Mouse (Mus musculus) gastrocnemius, postnatal 4 days (tissue): ENCODE results near the gene Atp2b4. TPM values are rescaled to one million over a fixed set of nuclear protein-coding genes. Genes with fewer than 3 reads are reported as not detected.
"Not testable (repeated sequence)": the region's sequence is repeated elsewhere in the genome, so short reads cannot be mapped to it uniquely, and the experiment has no call there.

ENCODE experiments used
- DNase-seq, 2 experiments: peaks; one replicate each; pipeline ENCODE4 v3.0.0; 2021 to 2022; ENCODE audit warnings: low spot score in 2 of 2, mixed read lengths in 2 of 2
- total RNA-seq, 2 experiments: library from RNA; stranded (reverse); gene quantifications; 2 replicates each; pipeline ENCODE4 v1.2.3; 2021

Atp2b4 gene
- total RNA-seq, 2 experiments from 2014 or later = 44.7 to 48.8 TPM

- DNase-seq = no peak
Observed at GRCm38 (mm10) chr1:133751621-133752020, 49.2 kb downstream of the Atp2b4 start.

DNA sequence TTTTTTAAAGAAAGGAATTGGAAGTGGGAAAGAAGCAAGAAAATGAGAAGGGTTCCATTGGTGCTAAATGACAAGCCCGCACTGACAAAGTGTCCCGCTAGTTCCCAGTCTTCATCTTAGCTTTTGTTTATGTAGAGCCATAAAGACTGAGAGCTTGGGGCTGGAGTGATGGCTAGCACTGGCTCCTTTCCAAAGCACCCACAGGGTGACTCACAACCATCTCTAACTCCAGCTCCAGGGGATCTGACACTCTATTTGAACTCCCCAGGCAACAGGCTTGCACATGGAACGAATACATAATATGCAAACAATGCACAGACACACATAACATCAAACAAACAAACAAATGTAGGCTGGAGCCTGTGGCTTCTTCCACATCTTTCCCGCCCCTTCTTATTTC is 50.9 kb downstream of the Atp2b4 start:
- no peak for DNase-seq

DNA sequence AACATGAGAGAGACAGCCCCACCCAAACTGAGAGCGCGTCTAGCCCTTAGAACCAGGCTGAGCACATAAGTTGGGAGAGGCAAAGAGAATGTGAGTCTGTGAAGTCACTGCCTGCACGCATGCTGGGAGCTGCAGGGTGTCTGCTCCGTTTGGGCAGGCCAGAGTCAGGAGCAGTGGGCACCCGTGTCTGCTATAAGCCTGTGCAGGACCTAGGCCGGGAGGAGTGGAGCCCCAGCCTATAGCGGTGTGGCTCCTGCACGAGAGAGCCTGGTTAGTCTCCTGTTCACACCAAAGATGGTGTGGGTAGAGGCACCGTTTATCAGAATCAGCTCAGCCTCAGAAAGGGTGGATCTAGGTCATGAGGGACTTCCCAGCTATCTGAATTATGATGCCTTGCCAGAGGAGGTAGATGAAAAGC is 55.8 kb downstream of the Atp2b4 start:
- peak in 1 of 2 experiments; percentile 51 for DNase-seq

- peak; percentile 74 to 90 for DNase-seq
Observed at GRCm38 (mm10) chr1:133744609-133745008, 56.2 kb downstream of the Atp2b4 start.

- no peak for DNase-seq
Observed at GRCm38 (mm10) chr1:133742517-133742916, 58.3 kb downstream of the Atp2b4 start.

GRCm38 (mm10) chr1:133741881-133742434 is 58.9 kb downstream of the Atp2b4 start:
- no peak for DNase-seq

GRCm38 (mm10) chr1:133741171-133741570 is 59.7 kb downstream of the Atp2b4 start:
- no peak for DNase-seq

- no peak for DNase-seq
Observed at GRCm38 (mm10) chr1:133736664-133737063, 64.2 kb downstream of the Atp2b4 start.

DNA sequence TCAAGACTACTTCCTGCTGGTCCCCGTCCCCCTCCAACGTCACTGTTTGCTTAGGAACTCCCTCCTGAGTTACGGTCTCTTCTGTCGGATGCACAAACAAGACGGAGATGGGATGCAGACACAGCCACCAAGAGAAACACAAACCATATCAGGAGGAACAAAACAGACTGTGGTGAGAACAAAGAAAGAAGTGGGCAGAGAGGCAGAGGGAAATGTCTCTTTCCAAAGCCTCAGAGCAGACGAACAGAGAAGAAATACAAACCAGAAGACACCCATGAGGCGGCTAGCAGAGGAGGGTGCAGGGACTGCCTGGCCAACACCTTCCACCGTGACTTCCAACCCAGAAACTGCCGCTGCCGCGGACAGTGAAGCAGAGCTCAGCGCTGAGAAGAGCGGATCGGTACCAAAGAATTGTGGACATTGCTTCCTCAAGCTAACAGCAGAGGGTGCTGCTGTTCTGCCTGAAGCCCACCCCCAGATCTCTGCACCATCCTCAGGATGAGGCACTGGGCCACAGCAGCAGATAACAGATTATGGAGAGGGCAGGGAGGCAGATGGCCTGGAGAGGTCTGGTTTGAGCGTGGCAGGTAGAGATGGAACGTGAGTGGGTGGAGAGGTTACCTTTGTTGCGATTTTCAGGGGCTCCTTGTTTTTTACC is 64.7 kb downstream of the Atp2b4 start:
- peak; percentile 26 to 67 for DNase-seq

- no peak for DNase-seq
Observed at GRCm38 (mm10) chr1:133732814-133733213, 68.0 kb downstream of the Atp2b4 start.

- DNase-seq = no peak
Observed at GRCm38 (mm10) chr1:133728339-133728738, 72.5 kb downstream of the Atp2b4 start.

DNA sequence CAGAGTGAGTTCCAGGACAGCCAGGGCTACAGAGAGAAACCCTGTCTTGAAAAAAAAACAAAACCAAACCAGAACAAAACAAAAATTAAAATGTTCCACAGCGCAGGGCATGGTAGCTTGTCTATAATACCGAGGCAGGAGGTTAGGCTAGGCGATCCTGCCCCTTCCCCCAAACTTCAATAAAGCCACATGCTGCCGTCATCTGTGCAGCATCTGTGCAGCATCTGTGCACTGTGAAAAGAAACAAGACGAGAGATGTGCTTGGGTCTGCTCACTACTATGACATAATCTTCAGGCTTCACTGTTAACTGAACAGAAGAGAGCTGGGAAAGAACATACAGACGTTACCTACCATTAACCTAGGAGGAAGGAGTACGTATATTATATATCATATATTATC is 80.5 kb downstream of the Atp2b4 start:
- DNase-seq = no peak

DNA sequence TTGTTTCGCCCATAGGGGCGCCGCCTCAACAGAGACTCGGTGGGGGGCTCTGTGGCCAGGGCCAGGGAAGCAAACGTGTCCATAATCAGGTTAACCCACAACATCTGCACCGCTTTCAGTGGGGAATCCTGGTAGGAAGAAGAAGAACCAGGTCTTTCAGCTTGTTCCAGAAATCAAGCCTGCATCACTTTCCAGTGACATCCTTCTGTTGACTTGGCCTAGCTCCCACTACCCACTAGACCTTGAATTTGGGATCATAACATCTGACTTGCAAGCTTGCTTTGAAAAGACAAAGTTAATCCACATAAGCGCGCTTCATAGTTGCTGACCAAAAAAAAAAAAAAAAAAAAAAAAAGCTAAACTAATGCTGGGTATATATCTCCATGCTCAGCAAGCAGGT is 82.1 kb downstream of the Atp2b4 start:
- no peak for DNase-seq

DNA sequence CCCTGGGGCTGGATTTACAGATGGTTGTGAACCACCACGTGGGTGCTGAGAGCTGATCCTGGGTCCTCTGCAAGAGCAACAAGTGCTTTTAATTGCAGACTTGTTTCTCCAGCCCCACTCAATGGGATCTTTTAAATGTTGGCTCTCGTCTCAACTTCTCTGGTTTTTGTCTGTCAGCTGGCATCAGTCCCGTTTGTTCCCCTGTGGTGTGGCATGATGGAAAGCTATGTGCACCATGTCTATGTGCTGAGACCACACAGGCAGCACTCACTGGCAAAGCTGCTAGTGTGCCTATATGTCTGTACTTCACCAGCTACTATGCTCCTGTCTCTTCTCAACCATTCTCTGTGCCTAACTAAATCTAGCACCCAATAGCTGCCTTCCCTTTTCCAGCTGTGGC is 82.5 kb downstream of the Atp2b4 start:
- DNase-seq = no peak

GRCm38 (mm10) chr1:133716464-133716863 is 84.4 kb downstream of the Atp2b4 start:
- peak; percentile 45 to 70 for DNase-seq

DNA sequence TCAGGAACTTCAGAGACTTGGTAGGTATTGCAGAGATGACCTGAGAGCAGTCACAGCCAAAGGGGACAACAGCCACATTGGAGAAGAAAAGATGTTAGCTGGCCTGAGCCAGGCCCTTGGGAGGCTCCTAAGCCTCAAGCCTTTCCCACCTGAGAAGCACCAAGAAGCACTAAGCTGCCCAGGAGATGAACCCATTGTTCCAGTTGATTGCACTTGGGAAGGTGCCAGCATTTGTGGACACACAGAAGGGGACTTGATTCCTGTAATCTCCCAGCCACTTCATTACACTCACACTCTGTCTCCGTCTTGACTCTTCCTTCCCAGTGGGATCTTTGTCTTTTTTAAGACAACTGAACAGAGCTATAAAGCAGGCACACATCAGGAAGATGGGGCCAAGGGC is 85.7 kb downstream of the Atp2b4 start:
- DNase-seq = no peak

GRCm38 (mm10) chr1:133713009-133713370 is 87.9 kb downstream of the Atp2b4 start:
- DNase-seq = no peak

GRCm38 (mm10) chr1:133712288-133713008 is 88.4 kb downstream of the Atp2b4 start:
- DNase-seq = no peak

- no peak for DNase-seq
Observed at GRCm38 (mm10) chr1:133711376-133711775, 89.5 kb downstream of the Atp2b4 start.

- DNase-seq = no peak
Observed at GRCm38 (mm10) chr1:133710895-133711294, 89.9 kb downstream of the Atp2b4 start.

DNA sequence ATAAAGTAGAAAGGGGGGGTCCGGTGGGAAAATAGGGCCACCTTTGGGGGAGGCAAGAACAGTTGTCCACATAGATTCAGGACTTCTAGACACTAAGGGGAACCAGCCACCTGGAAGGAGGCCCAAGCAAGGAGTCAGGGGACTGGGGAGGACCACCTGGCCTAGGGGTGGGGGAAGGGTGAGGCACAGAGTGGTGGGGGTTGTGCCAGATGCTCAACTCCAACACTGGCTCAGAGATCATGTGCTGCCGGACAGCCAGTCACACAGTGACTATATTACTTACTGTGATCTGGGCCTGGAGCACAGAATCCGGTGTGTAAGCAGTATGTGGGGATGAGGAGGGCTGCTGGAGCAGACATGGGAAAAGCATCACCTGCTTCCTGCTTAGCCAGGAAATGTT is 91.5 kb downstream of the Atp2b4 start:
- no peak for DNase-seq

GRCm38 (mm10) chr1:133701824-133702223 is 99.0 kb downstream of the Atp2b4 start:
- not testable (repeated sequence) for DNase-seq
